Mouse (Mus musculus) kidney, adult 9 months (tissue): Measurements from ENCODE around the gene Pigo.
"Not testable (repeated sequence)": the region's sequence is repeated elsewhere in the genome, so short reads cannot be mapped to it uniquely, and the experiment has no call there.

Experiments
- DNase-seq: peaks from one replicate; pipeline ENCODE4 v3.0.0; 2022

The Pigo gene

GRCm38 (mm10) chr4:43000141-43000986 lies 25.3 kb downstream of the Pigo start, which contains the start of gene Vcp:
Gene Vcp (minus strand): TSS chr4:43000507.
- DNase-seq, result peak; percentile 99

- DNase-seq, result peak; percentile 83
These were observed 26.0 kb downstream of the Pigo start for GRCm38 (mm10) chr4:42999451-43000140.

GRCm38 (mm10) chr4:42998022-42998421 lies 27.6 kb downstream of the Pigo start:
- no peak for DNase-seq

- no peak for DNase-seq
These were observed 37.3 kb downstream of the Pigo start for GRCm38 (mm10) chr4:42988296-42988695.

GRCm38 (mm10) chr4:42980467-42980866 lies 45.2 kb downstream of the Pigo start:
- not testable (repeated sequence) for DNase-seq

GRCm38 (mm10) chr4:42978062-42978461 lies 47.6 kb downstream of the Pigo start:
- DNase-seq, result no peak

- DNase-seq, result no peak
These were observed 51.8 kb downstream of the Pigo start for GRCm38 (mm10) chr4:42973868-42974267.

- no peak for DNase-seq
These were observed 52.7 kb downstream of the Pigo start for GRCm38 (mm10) chr4:42972952-42973351.

GRCm38 (mm10) chr4:42969304-42969703 lies 56.3 kb downstream of the Pigo start, which contains the start of gene 1700022I11Rik:
Gene 1700022I11Rik (plus strand): TSS chr4:42969604.
- no peak for DNase-seq
